Mouse (Mus musculus) heart, postnatal 0 days (tissue): ENCODE data around the gene Tmem138. TPM values are rescaled to one million over a fixed set of nuclear protein-coding genes. Genes with fewer than 3 reads are reported as not detected.

Experiments used
- ATAC-seq: fragments of 200-750 bp; cut with Nextera tagmentation; 2 replicates; pipeline ENCODE4 v1.8.0; 2017; ENCODE audit warnings: low read depth, moderate number of reproducible peaks, moderate library complexity; ENCODE audit not compliant: insufficient read depth
- DNase-seq: peaks from one replicate; pipeline ENCODE4 v3.0.0-alpha.2; 2016; ENCODE audit warnings: low spot score
- H3K27ac ChIP-seq: fragments of 300-500 bp; sonication (generic); 2 replicates; pipeline ENCODE4 v1.5.1; 2014; ENCODE audit warnings: low read depth, mild to moderate bottlenecking
- H3K27me3 ChIP-seq: fragments of 300-500 bp; sonication (generic); 2 replicates; pipeline ENCODE4 v1.6.1; 2014; ENCODE audit warnings: low read length, mixed read lengths; ENCODE audit not compliant: control insufficient read depth, insufficient read depth
- H3K36me3 ChIP-seq: fragments of 300-500 bp; sonication (generic); replicated peaks from 2 replicates; pipeline ENCODE4 v1.6.1; 2014; ENCODE audit warnings: low read length, mixed read lengths; ENCODE audit not compliant: control insufficient read depth, insufficient read depth
- H3K4me1 ChIP-seq: fragments of 300-500 bp; sonication (generic); 2 replicates; pipeline ENCODE4 v1.6.1; 2014; ENCODE audit warnings: antibody characterized with exemption; ENCODE audit not compliant: control insufficient read depth, insufficient read depth
- H3K4me2 ChIP-seq: fragments of 300-500 bp; sonication (generic); 2 replicates; pipeline ENCODE4 v1.6.1; 2014; ENCODE audit warnings: low read depth, mild to moderate bottlenecking, low read length, moderate library complexity
- H3K4me3 ChIP-seq: fragments of 300-500 bp; sonication (generic); 2 replicates; pipeline ENCODE4 v1.5.1; 2014; ENCODE audit warnings: low read depth, low read length
- H3K9ac ChIP-seq: fragments of 300-500 bp; sonication (generic); replicated peaks from 2 replicates; pipeline ENCODE4 v1.6.1; 2014; ENCODE audit warnings: low read depth, low read length, mixed read lengths
- H3K9me3 ChIP-seq: fragments of 300-500 bp; sonication (generic); replicated peaks from 2 replicates; pipeline ENCODE4 v1.6.1; 2016; ENCODE audit warnings: low read length; ENCODE audit not compliant: control insufficient read depth
- CTCF ChIP-seq: IDR thresholded peaks from 2 replicates; pipeline ENCODE4 v1.5.1; 2016; ENCODE audit warnings: antibody characterized with exemption, control low read depth, low read depth
- EP300 ChIP-seq: IDR thresholded peaks from 2 replicates; pipeline ENCODE4 v1.6.1; 2016; ENCODE audit warnings: antibody characterized with exemption, low read depth
- WGBS: fragments of 180-500 bp; shearing (Covaris S2); extraction: QIAGEN DNeasy Blood & Tissue Kit; methylation state at CpG from one replicate; pipeline ENCODE4 v1.1.7; 2014; 5-methylcytosine and 5-hydroxymethylcytosine counted together
- polyA plus RNA-seq: library from polyadenylated mRNA; unstranded; fragments of >200 nt; fragmentation: Nextera tagmentation; extraction: Ambion mirVana; gene quantifications from 2 replicates; pipeline ENCODE4 v1.2.1, GENCODE M21; 2015
- total RNA-seq: library from RNA; depleted of rRNA; stranded (reverse); fragments of >200 nt; gene quantifications from 2 replicates; pipeline ENCODE4 v1.2.3, GENCODE M21; 2014; ENCODE audit warnings: low replicate concordance

Gene Tmem138
- total and polyA plus RNA-seq, 2 experiments from 2014 or later = 8.1 to 11.9 TPM

GRCm38 (mm10) chr19:10591659-10592377, 14.7 kb upstream of the Tmem138 start:
- no peaks in the 10 kb centered on the region for H3K4me1 ChIP-seq
- H3K4me2 ChIP-seq = no peak overlapping the region
- H3K27me3 ChIP-seq = no peaks in the 10 kb centered on the region
- no peak for DNase-seq
- no peak overlapping the region for H3K4me3 ChIP-seq
- no peak for TF ChIP-seq CTCF
- TF ChIP-seq EP300 = no peak
- H3K9me3 ChIP-seq = no peaks in the 10 kb centered on the region
- 90% methylated on average over 6 of the region's 6 CpGs for WGBS
- ATAC-seq = no peak
- H3K9ac ChIP-seq = no peak overlapping the region
- H3K27ac ChIP-seq = no peak overlapping the region
- peaks cover 40% of the 10 kb centered on the region for H3K36me3 ChIP-seq

GRCm38 (mm10) chr19:10590301-10590700, 13.1 kb upstream of the Tmem138 start:
- DNase-seq = no peak
- ATAC-seq = no peak

GRCm38 (mm10) chr19:10589127-10589857, 12.1 kb upstream of the Tmem138 start:
- WGBS = 71% methylated on average over 5 of the region's 5 CpGs
- TF ChIP-seq EP300 (no peak), CTCF (no peak)
- Histone ChIP-seq H3K9ac (no peak overlapping the region), H3K36me3 (peaks cover 33% of the 10 kb centered on the region), H3K27ac (no peak overlapping the region), H3K4me1 (no peaks in the 10 kb centered on the region), H3K4me2 (no peak overlapping the region), H3K27me3 (no peaks in the 10 kb centered on the region), H3K4me3 (no peak overlapping the region), H3K9me3 (no peaks in the 10 kb centered on the region)
- ATAC-seq (no peak), DNase-seq (no peak)

More at GRCm38 (mm10) chr19:10590301-10590700, 13.1 kb upstream of the Tmem138 start:
- no peak overlapping the region for H3K4me3 ChIP-seq
- no peaks in the 10 kb centered on the region for H3K9me3 ChIP-seq
- no peak overlapping the region for H3K4me2 ChIP-seq
- WGBS = 78% methylated on average over 3 of the region's 3 CpGs
- no peaks in the 10 kb centered on the region for H3K27me3 ChIP-seq
- H3K9ac ChIP-seq = no peak overlapping the region
- no peaks in the 10 kb centered on the region for H3K4me1 ChIP-seq
- H3K36me3 ChIP-seq = peaks cover 34% of the 10 kb centered on the region
- no peak overlapping the region for H3K27ac ChIP-seq
- TF ChIP-seq CTCF (no peak), EP300 (no peak)

- no peak overlapping the region for H3K27ac ChIP-seq
- no peak for TF ChIP-seq CTCF
- no peak for TF ChIP-seq EP300
- H3K9ac ChIP-seq = no peak overlapping the region
- H3K27me3 ChIP-seq = no peaks in the 10 kb centered on the region
- no peaks in the 10 kb centered on the region for H3K9me3 ChIP-seq
- peaks cover 34% of the 10 kb centered on the region for H3K36me3 ChIP-seq
- WGBS = 90% methylated on average over 8 of the region's 8 CpGs
- DNase-seq (no peak), ATAC-seq (no peak)
- H3K4me1 ChIP-seq = no peaks in the 10 kb centered on the region
- H3K4me3 ChIP-seq = no peak overlapping the region
- H3K4me2 ChIP-seq = no peak overlapping the region
Observed at GRCm38 (mm10) chr19:10587231-10587630, 10.1 kb upstream of the Tmem138 start.

- TF ChIP-seq EP300 (no peak), CTCF (no peak)
- DNase-seq (no peak), ATAC-seq (no peak)
- Histone ChIP-seq H3K27ac (no peak overlapping the region), H3K9ac (no peak overlapping the region), H3K27me3 (no peaks in the 10 kb centered on the region), H3K4me2 (no peak overlapping the region), H3K4me1 (no peaks in the 10 kb centered on the region), H3K9me3 (no peaks in the 10 kb centered on the region), H3K36me3 (peaks cover 41% of the 10 kb centered on the region; the same call in 1 of the 2 replicates), H3K4me3 (no peak overlapping the region)
- 87% methylated on average over 8 of the region's 8 CpGs for WGBS
Observed at GRCm38 (mm10) chr19:10585112-10585511, 8.0 kb upstream of the Tmem138 start.
